Comparison of ENCODE assay signal across 8 mouse cellular contexts in the genomic region with DNA sequence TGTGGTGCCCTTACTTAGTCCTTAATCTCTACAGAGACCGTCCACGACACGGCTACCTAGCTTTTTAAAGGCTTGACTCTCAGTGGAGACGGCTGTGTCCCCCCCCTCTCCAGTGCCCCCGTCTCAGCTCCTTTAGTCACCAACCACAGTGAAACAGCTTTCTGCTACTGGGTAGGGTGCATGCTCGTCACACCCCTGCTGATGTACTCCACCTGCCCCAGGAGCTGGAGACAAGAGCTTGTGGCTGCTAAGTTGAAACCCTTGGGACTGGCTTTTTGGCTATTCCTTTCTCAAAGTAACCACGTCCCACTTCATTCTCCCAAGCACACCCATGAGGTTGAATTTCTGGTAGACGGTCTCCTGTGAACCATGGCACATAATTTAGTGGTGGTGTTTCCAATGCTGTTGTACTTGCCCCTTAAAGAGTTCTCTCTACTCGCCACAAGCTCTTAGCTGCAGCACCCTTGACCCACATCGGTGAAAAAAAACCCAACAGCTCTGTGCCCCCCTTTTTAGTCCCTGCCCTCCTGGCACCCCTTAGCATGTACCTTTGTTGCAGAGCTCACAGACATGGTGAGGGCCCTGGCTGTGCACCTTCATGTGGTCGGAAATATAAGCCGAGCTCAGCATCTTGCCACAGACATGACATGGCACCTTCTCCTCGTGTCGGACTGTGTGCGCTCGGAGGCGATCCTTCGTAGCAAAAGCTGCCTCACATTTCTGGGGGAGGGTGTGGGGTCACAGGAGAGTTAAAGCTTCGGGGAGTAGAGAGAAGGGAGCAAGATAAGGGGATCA. TPM values are rescaled to one million over a fixed set of nuclear protein-coding genes. Genes with fewer than 3 reads are reported as not detected.
DNase-seq lines count a peak whose midpoint lies in the region; ATAC-seq lines count a peak whose summit lies in the region.

No protein-coding gene starts in this region.

- peak; percentile 70 for DNase-seq in CD4-positive, CD25-positive, alpha-beta regulatory T cell, adult 2 months (ENCODE audit: low read depth, low spot score)
- peak; percentile 10 for DNase-seq in retina, postnatal 1 day
- DNase-seq in retina, embryonic 14.5 days (ENCODE audit: low spot score) = no peak
- DNase-seq in layer of hippocampus, adult 9-10 months (ENCODE audit: low spot score) = no peak
- DNase-seq in left cerebral cortex, adult 11 months (ENCODE audit: low spot score) = no peak

- no peak for ATAC-seq in CD4-positive, CD25-positive, alpha-beta regulatory T cell, adult 4 months
- no peak for ATAC-seq in intestine, embryonic 15.5 days
- ATAC-seq in neural tube, embryonic 12.5 days (ENCODE audit: low FRiP score, low read depth) = no peak

- H3K4me1 ChIP-seq in intestine, embryonic 15.5 days (replicated peaks) = peaks cover 67% of the 10 kb centered on the region
- H3K4me1 ChIP-seq in neural tube, embryonic 12.5 days = peaks cover 65% of the 10 kb centered on the region

- H3K9ac ChIP-seq in intestine, embryonic 15.5 days = peak overlapping the region; percentile 97
- H3K9ac ChIP-seq in neural tube, embryonic 12.5 days = peak overlapping the region; percentile 89

- no peaks in the 10 kb centered on the region for H3K9me3 ChIP-seq in intestine, embryonic 15.5 days
- H3K9me3 ChIP-seq in neural tube, embryonic 12.5 days = no peaks in the 10 kb centered on the region

- H3K36me3 ChIP-seq in intestine, embryonic 15.5 days = peaks cover 23% of the 10 kb centered on the region
- H3K36me3 ChIP-seq in neural tube, embryonic 12.5 days = peaks cover 43% of the 10 kb centered on the region

- peak overlapping the region; percentile 78 for H3K4me2 ChIP-seq in intestine, embryonic 15.5 days (replicated peaks)
- peak overlapping the region; percentile 98 for H3K4me2 ChIP-seq in neural tube, embryonic 12.5 days (replicated peaks)

- peak overlapping the region; percentile 90 for H3K4me3 ChIP-seq in intestine, embryonic 15.5 days (replicated peaks)
- H3K4me3 ChIP-seq in neural tube, embryonic 12.5 days = peak overlapping the region; percentile 98

- H3K27me3 ChIP-seq in intestine, embryonic 15.5 days (replicated peaks) = no peaks in the 10 kb centered on the region
- H3K27me3 ChIP-seq in neural tube, embryonic 12.5 days (replicated peaks) = no peaks in the 10 kb centered on the region

- 16% methylated on average over 19 of the region's 19 CpGs for WGBS in intestine, embryonic 15.5 days
- 39% methylated on average over 19 of the region's 19 CpGs for WGBS in neural tube, embryonic 12.5 days

- peak overlapping the region; percentile 99; the same call in 1 of the 2 replicates for H3K27ac ChIP-seq in intestine, embryonic 15.5 days
- no peak overlapping the region for H3K27ac ChIP-seq in neural tube, embryonic 12.5 days

RNA-seq across cellular contexts. Expression of a gene that starts 2.7 kb away (rescaled TPM):
- 10 to 100 TPM; 14.5 to 18.4 TPM for polyA plus RNA-seq in CD4-positive, CD25-positive, alpha-beta regulatory T cell, adult 4 months (2017; shearing (Covaris generic))
- polyA plus RNA-seq in intestine, embryonic 15.5 days (2015; fragmentation: Nextera tagmentation; extraction: Ambion mirVana) = 66.6 and 68.8 TPM in 2 replicates
- 134 TPM in 2 replicates for polyA plus RNA-seq in neural tube, embryonic 12.5 days (2016; fragmentation: Nextera tagmentation; extraction: Ambion mirVana)

RNA-seq across cellular contexts. Expression of a gene that starts 3.1 kb away (rescaled TPM):
- 1 to 10 TPM; 2.6 to 3.3 TPM for polyA plus RNA-seq in CD4-positive, CD25-positive, alpha-beta regulatory T cell, adult 4 months (2017; shearing (Covaris generic))
- 4.3 and 5.0 TPM in 2 replicates for polyA plus RNA-seq in intestine, embryonic 15.5 days (2015; fragmentation: Nextera tagmentation; extraction: Ambion mirVana)
- polyA plus RNA-seq in neural tube, embryonic 12.5 days (2016; fragmentation: Nextera tagmentation; extraction: Ambion mirVana) = 5.3 and 6.2 TPM in 2 replicates

RNA-seq across cellular contexts. Expression of a gene that starts 3.2 kb away (rescaled TPM):
- 10 to 100 TPM; 12.5 to 49.1 TPM for polyA plus RNA-seq in CD4-positive, CD25-positive, alpha-beta regulatory T cell, adult 4 months (2017; shearing (Covaris generic))
- polyA plus RNA-seq in intestine, embryonic 15.5 days (2015; fragmentation: Nextera tagmentation; extraction: Ambion mirVana) = 41.5 and 51.1 TPM in 2 replicates
- polyA plus RNA-seq in neural tube, embryonic 12.5 days (2016; fragmentation: Nextera tagmentation; extraction: Ambion mirVana) = 46.4 and 66.2 TPM in 2 replicates

RNA-seq across cellular contexts. Expression of a gene that starts 6.9 kb away (rescaled TPM):
- 10 to 100 TPM; 49.2 to 70.1 TPM for polyA plus RNA-seq in CD4-positive, CD25-positive, alpha-beta regulatory T cell, adult 4 months (2017; shearing (Covaris generic))
- polyA plus RNA-seq in intestine, embryonic 15.5 days (2015; fragmentation: Nextera tagmentation; extraction: Ambion mirVana) = 48.4 and 52.6 TPM in 2 replicates
- 63.1 and 80.4 TPM in 2 replicates for polyA plus RNA-seq in neural tube, embryonic 12.5 days (2016; fragmentation: Nextera tagmentation; extraction: Ambion mirVana)

RNA-seq across cellular contexts. Expression of a gene that starts 7.8 kb away (rescaled TPM):
- 1 to 10 TPM; 1.3 to 2.4 TPM for polyA plus RNA-seq in CD4-positive, CD25-positive, alpha-beta regulatory T cell, adult 4 months (2017; shearing (Covaris generic))
- 0.43 and 1.5 TPM in 2 replicates for polyA plus RNA-seq in intestine, embryonic 15.5 days (2015; fragmentation: Nextera tagmentation; extraction: Ambion mirVana)
- not detected in 2 replicates for polyA plus RNA-seq in neural tube, embryonic 12.5 days (2016; fragmentation: Nextera tagmentation; extraction: Ambion mirVana)

Comparison
In these comparisons a context has a peak if more than half of its experiments do, and no peak if none do; other contexts are left out.
1. DNase-seq: peak in CD4-positive, CD25-positive, alpha-beta regulatory T cell, adult 2 months (single experiment) and retina, postnatal 1 day (single experiment); none in retina, embryonic 14.5 days (single experiment), layer of hippocampus, adult 9-10 months (single experiment) and left cerebral cortex, adult 11 months (single experiment).